Mouse (Mus musculus) frontal cortex, postnatal 36 days (tissue): ENCODE data around the gene Gm9958.

Experiments used
- DNase-seq, 2 experiments: peaks; one replicate each; pipeline ENCODE4 v3.0.0; 2022; ENCODE audit warnings: low spot score in 2 of 2

Gene Gm9958

DNA sequence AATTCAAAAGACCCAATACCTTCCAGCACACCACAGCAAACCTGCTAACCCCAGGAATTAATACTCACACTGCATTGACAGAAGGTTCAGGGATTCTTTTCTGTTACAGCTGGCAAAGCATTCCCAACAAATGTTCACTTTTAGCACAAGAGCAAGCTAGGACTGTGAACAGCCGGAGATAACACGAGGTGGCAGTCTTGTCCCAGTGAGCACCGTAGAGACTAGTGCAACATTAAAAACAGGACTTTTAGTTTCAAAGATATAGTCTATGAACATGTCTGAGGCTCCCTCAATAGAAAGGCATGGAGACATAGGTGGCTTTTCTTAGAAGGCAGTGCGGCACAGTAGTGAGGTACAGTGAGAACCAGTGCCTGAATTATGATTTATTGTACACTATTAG, 38.2 kb downstream of the Gm9958 start:
- DNase-seq: peak; percentile 42 to 75

- no peak for DNase-seq
Measured at GRCm38 (mm10) chr5:90414142-90414924, 47.3 kb downstream of the Gm9958 start.

GRCm38 (mm10) chr5:90414925-90415295, 47.9 kb downstream of the Gm9958 start:
- DNase-seq: no peak
